Mouse (Mus musculus): ENCODE measurements around the gene Sh3pxd2b. TPM values are rescaled to one million over a fixed set of nuclear protein-coding genes. Genes with fewer than 3 reads are reported as not detected.

Gene Sh3pxd2b
- polyA plus RNA-seq, 1 experiment = 48.4 TPM

DNA sequence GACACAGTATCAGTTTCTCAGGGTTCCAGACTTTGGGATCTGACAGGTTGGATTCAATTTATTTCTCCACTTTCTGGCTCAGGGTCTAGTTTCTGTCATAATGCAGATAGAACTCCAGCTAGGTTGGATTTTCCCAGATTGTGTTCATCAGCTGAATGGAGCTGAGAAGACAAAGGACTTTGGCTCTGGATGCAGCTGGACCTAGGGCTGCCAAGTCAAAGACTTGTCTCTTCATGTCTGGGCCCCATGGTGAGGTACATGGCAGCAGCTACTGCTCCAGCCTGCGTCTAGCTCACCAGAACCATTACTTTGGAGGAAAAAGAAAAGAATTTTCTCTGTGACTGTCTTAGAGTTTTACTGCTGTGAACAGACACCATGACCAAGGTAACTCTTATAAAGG lies 28.5 kb downstream of the Sh3pxd2b start:
- TF ChIP-seq POLR2A (IDR thresholded peaks at IDR 0.05; ENCODE audit: borderline replicate concordance, extremely low read depth, insufficient read depth, insufficient read length, poor library complexity, severe bottlenecking) (no peak), CTCF (IDR thresholded peaks at IDR 0.05; ENCODE audit: borderline replicate concordance, extremely low read depth, insufficient read depth, insufficient read length) (no peak)
- DNase-seq (ENCODE audit: low read depth) = no peak

DNA sequence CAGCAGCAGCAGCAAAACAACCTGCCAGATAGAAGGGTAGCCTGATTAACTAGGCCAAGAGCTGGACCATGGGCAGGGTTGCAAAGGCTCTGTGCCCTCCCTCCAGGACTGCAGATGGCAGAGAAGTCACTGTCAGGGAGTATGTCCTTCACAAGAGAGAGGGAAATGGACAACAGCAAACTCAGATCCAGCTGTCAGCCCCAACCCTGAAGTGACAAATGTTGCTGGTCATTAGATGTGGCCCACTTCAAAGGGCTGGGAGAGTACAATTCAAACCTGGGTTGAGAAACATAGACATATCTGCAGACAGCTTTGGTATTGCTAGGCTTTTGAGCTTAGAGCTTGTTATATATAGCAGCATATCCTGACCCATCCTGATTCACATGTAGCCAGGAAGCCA lies 32.3 kb downstream of the Sh3pxd2b start:
- no peak for DNase-seq (ENCODE audit: low read depth)
- TF ChIP-seq CTCF (IDR thresholded peaks at IDR 0.05; ENCODE audit: borderline replicate concordance, extremely low read depth, insufficient read depth, insufficient read length) (no peak), POLR2A (IDR thresholded peaks at IDR 0.05; ENCODE audit: borderline replicate concordance, extremely low read depth, insufficient read depth, insufficient read length, poor library complexity, severe bottlenecking) (no peak)

GRCm38 (mm10) chr11:32383341-32384134 lies 35.9 kb downstream of the Sh3pxd2b start:
- no peak for TF ChIP-seq POLR2A (IDR thresholded peaks at IDR 0.05; ENCODE audit: borderline replicate concordance, extremely low read depth, insufficient read depth, insufficient read length, poor library complexity, severe bottlenecking)
- no peak for TF ChIP-seq CTCF (IDR thresholded peaks at IDR 0.05; ENCODE audit: borderline replicate concordance, extremely low read depth, insufficient read depth, insufficient read length)
- peak; percentile 91 for DNase-seq (ENCODE audit: low read depth)

DNA sequence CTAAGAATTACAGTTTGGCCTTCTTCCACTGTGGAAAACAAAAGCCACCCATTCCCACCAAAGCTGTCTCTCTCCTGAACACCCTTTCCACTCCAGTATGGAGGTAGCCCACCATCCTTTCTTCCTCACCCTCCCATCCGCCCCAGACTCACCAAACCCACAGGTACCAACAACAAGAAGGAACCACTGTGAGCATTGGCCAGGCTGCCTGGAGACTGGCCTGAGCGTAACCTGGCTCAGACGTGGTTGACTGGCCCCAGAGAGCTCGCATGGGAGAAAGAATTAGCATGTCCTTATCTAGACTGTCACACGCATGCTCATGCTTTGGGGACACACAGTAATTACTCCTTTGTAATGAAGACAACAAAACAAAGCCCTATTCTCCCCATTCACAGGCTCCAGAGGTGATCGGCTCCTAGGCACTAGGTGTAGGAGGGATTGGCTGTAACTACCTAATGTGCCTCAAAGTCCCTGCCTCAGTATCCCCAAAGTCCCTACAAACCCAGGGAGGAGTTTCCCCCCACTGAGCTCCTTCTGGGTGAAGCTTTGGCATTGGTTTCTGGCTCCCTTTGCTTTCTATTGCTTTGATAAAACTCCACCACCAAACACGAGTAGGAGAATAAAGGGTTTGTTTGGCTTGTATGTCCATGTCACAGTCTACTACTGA lies 36.6 kb downstream of the Sh3pxd2b start:
- DNase-seq (ENCODE audit: low read depth) = no peak
- no peak for TF ChIP-seq POLR2A (IDR thresholded peaks at IDR 0.05; ENCODE audit: borderline replicate concordance, extremely low read depth, insufficient read depth, insufficient read length, poor library complexity, severe bottlenecking)
- TF ChIP-seq CTCF (IDR thresholded peaks at IDR 0.05; ENCODE audit: borderline replicate concordance, extremely low read depth, insufficient read depth, insufficient read length) = no peak

DNA sequence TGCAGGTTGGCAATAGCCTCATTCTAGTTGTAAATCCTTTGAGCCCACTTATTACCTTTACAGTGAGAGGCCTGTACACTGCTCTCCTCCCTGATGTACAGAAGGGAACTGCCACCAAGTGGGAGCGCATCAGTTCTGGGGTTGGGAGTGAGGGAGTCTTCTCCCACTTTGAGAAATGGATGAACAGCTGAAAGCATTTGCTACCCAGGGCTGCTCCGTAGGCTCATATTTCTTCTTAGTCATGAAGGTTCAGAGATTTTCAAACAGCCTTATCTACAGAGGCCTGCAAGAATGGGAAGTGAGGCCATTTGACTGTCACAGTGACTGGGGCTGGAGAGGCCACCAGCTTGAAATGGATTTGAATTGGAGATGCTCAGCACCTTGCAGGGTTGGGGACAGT lies 38.4 kb downstream of the Sh3pxd2b start:
- DNase-seq (ENCODE audit: low read depth) = no peak
- TF ChIP-seq POLR2A (IDR thresholded peaks at IDR 0.05; ENCODE audit: borderline replicate concordance, extremely low read depth, insufficient read depth, insufficient read length, poor library complexity, severe bottlenecking) (no peak), CTCF (IDR thresholded peaks at IDR 0.05; ENCODE audit: borderline replicate concordance, extremely low read depth, insufficient read depth, insufficient read length) (no peak)

- TF ChIP-seq CTCF (IDR thresholded peaks at IDR 0.05; ENCODE audit: borderline replicate concordance, extremely low read depth, insufficient read depth, insufficient read length) (no peak), POLR2A (IDR thresholded peaks at IDR 0.05; ENCODE audit: borderline replicate concordance, extremely low read depth, insufficient read depth, insufficient read length, poor library complexity, severe bottlenecking) (no peak)
- no peak for DNase-seq (ENCODE audit: low read depth)
Observed at GRCm38 (mm10) chr11:32388064-32388463, 40.4 kb downstream of the Sh3pxd2b start.

DNA sequence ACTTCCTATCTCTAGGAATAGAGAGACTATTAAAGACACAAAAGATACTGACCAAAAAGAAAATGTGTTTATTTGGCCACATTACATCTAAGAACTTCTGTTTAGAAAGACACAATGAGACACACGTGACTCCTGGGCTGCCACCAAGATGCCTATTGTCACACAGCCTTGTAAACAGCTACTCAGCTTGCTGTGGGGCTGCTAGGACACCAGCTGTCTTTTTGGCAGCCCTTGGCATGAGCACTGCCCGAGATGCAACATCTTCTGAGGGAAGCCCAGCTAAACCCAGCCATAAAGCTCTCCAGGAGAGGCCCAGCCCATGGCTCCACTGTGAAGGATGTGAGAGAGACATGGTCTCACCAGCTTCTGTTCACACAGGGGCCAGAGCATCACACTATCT lies 45.5 kb downstream of the Sh3pxd2b start:
- no peak for DNase-seq (ENCODE audit: low read depth)

DNA sequence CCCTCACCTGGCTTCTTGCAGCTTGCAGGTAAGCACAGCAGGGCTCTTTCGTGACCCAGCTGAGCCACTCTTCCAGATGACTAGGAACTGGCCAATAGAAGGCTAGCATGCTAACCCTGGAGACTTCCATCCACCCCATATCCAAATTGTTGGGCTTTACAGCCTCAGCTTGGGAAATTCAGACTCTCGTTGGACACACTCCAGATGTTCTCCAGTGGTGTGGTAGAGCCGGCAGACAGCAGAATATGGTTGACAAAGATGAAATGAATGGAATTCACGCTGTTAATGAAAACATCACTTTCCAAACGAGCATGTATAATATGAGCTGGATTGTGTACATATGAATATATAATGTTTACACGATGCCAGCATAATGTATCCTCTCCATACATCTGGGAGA lies 48.2 kb downstream of the Sh3pxd2b start:
- TF ChIP-seq CTCF (IDR thresholded peaks at IDR 0.05; ENCODE audit: borderline replicate concordance, extremely low read depth, insufficient read depth, insufficient read length) = no peak
- DNase-seq (ENCODE audit: low read depth) = no peak

More for the DNA sequence above, 45.5 kb downstream of the Sh3pxd2b start:
- no peak for TF ChIP-seq POLR2A (IDR thresholded peaks at IDR 0.05; ENCODE audit: borderline replicate concordance, extremely low read depth, insufficient read depth, insufficient read length, poor library complexity, severe bottlenecking)
- no peak for TF ChIP-seq CTCF (IDR thresholded peaks at IDR 0.05; ENCODE audit: borderline replicate concordance, extremely low read depth, insufficient read depth, insufficient read length)

- no peak for TF ChIP-seq CTCF (IDR thresholded peaks at IDR 0.05; ENCODE audit: borderline replicate concordance, extremely low read depth, insufficient read depth, insufficient read length)
- no peak for TF ChIP-seq POLR2A (IDR thresholded peaks at IDR 0.05; ENCODE audit: borderline replicate concordance, extremely low read depth, insufficient read depth, insufficient read length, poor library complexity, severe bottlenecking)
- DNase-seq (ENCODE audit: low read depth) = no peak
Observed at GRCm38 (mm10) chr11:32398446-32398845, 50.8 kb downstream of the Sh3pxd2b start.

DNA sequence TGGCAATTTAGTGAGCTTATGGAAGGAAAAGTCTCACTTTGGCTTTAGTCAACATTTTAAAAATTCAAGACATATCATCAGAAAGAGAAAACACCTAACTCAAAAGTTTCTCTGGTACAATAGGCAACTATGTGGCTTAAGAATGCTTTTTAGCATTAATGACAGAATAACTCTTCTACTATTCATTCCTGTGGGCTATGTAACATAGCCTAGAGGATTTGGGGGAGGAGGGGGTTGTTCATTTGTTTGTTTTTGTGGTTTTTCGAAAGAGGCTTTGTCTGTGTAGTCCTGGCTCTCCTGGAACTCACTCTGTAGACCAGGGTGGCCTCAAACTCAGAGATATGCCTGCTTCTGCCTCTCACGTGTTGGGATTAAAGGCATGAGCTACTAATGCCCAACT lies 51.6 kb downstream of the Sh3pxd2b start:
- DNase-seq (ENCODE audit: low read depth) = no peak
- TF ChIP-seq CTCF (IDR thresholded peaks at IDR 0.05; ENCODE audit: borderline replicate concordance, extremely low read depth, insufficient read depth, insufficient read length) (no peak), POLR2A (IDR thresholded peaks at IDR 0.05; ENCODE audit: borderline replicate concordance, extremely low read depth, insufficient read depth, insufficient read length, poor library complexity, severe bottlenecking) (no peak)

DNA sequence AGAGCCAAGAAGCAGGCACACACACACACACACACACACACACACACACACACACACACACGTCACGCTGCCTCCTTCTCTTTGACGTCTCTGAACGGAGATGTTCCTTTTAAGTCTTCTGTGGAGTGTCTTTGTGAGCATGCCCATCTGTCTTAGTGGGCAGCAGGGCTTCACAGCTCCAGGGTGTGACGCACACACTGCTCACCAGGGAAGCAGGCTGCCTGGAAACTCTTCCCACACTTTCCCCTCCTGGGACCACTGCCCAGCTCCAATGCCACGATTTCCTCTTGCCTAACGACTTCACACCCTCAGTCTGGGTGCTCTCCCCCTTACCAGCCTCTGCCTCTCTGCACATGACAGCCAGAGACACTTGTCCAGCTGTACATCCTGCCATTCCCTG lies 55.1 kb downstream of the Sh3pxd2b start:
- DNase-seq (ENCODE audit: low read depth) = peak; percentile 56
- TF ChIP-seq CTCF (IDR thresholded peaks at IDR 0.05; ENCODE audit: borderline replicate concordance, extremely low read depth, insufficient read depth, insufficient read length) (no peak), POLR2A (IDR thresholded peaks at IDR 0.05; ENCODE audit: borderline replicate concordance, extremely low read depth, insufficient read depth, insufficient read length, poor library complexity, severe bottlenecking) (no peak)

DNA sequence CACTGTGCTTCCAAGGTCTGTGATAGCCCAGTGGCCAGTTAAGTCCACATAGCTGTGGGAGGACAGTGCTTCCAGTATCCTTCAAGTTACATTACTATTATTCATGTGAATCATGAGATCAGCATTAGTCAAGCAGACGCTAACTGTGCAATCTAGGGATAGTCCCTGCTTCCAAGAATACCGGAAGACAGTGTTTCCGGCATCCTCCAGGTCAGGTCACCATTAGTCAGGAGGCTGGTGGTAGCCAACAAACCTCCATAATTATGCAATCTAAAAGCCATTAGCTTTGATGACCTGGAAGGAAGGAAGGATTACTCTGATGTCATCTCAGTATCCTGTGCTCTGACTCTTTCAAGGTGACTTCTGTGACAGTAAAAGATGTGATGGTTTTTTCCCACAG lies 57.1 kb downstream of the Sh3pxd2b start:
- no peak for TF ChIP-seq CTCF (IDR thresholded peaks at IDR 0.05; ENCODE audit: borderline replicate concordance, extremely low read depth, insufficient read depth, insufficient read length)
- TF ChIP-seq POLR2A (IDR thresholded peaks at IDR 0.05; ENCODE audit: borderline replicate concordance, extremely low read depth, insufficient read depth, insufficient read length, poor library complexity, severe bottlenecking) = no peak
- no peak for DNase-seq (ENCODE audit: low read depth)
